Mouse (Mus musculus) stomach, embryonic 14.5 days (tissue): ENCODE results near the gene Tiam1. TPM values are rescaled to one million over a fixed set of nuclear protein-coding genes. Genes with fewer than 3 reads are reported as not detected.

ENCODE experiments used
- ATAC-seq: fragments of 200-750 bp; cut with Nextera tagmentation; 2 replicates; pipeline ENCODE4 v1.8.0; 2017; ENCODE audit warnings: low read depth, moderate TSS enrichment; ENCODE audit not compliant: insufficient number of reproducible peaks, insufficient read depth, low FRiP score
- H3K27ac ChIP-seq: fragments of 300-500 bp; sonication (generic); 2 replicates; pipeline ENCODE4 v1.5.1; 2014; ENCODE audit warnings: mild to moderate bottlenecking, low read length, moderate library complexity, mixed read lengths
- H3K27me3 ChIP-seq: fragments of 300-500 bp; sonication (generic); 2 replicates; pipeline ENCODE4 v1.6.1; 2014; ENCODE audit warnings: low read length, control low read depth, mixed read lengths; ENCODE audit not compliant: control insufficient read depth, insufficient read depth
- H3K36me3 ChIP-seq: fragments of 300-500 bp; sonication (generic); 2 replicates; pipeline ENCODE4 v1.6.1; 2014; ENCODE audit warnings: mild to moderate bottlenecking, control low read depth, low read length, moderate library complexity, mixed read lengths; ENCODE audit not compliant: control insufficient read depth, insufficient read depth
- H3K4me1 ChIP-seq: fragments of 300-500 bp; sonication (generic); 2 replicates; pipeline ENCODE4 v1.6.1; 2014; ENCODE audit warnings: low read length, control low read depth, mixed read lengths; ENCODE audit not compliant: control insufficient read depth, insufficient read depth
- H3K4me2 ChIP-seq: fragments of 300-500 bp; sonication (generic); replicated peaks from 2 replicates; pipeline ENCODE4 v1.6.1; 2014; ENCODE audit warnings: low read depth, low read length, control low read depth
- H3K4me3 ChIP-seq: fragments of 300-500 bp; sonication (generic); 2 replicates; pipeline ENCODE4 v1.5.1; 2014; ENCODE audit warnings: low read depth, low read length, control low read depth
- H3K9ac ChIP-seq: fragments of 300-500 bp; sonication (generic); replicated peaks from 2 replicates; pipeline ENCODE4 v1.6.1; 2014; ENCODE audit warnings: low read depth, mild to moderate bottlenecking, control low read depth, low read length, moderate library complexity, mixed read lengths
- H3K9me3 ChIP-seq: fragments of 300-500 bp; sonication (generic); 2 replicates; pipeline ENCODE4 v1.6.1; 2016; ENCODE audit warnings: low read depth, low read length, control low read depth; ENCODE audit not compliant: control insufficient read depth
- WGBS: fragments of 180-500 bp; shearing (Covaris S2); extraction: QIAGEN DNeasy Blood & Tissue Kit; methylation state at CpG from one replicate; pipeline ENCODE4 v1.1.7; 2014; 5-methylcytosine and 5-hydroxymethylcytosine counted together
- polyA plus RNA-seq: library from polyadenylated mRNA; unstranded; fragments of >200 nt; fragmentation: Nextera tagmentation; extraction: Ambion mirVana; gene quantifications from 2 replicates; pipeline ENCODE4 v1.2.1, GENCODE M21; 2014

Gene Tiam1
- polyA plus RNA-seq, 1 experiment from 2014 or later: 38.4 TPM

DNA sequence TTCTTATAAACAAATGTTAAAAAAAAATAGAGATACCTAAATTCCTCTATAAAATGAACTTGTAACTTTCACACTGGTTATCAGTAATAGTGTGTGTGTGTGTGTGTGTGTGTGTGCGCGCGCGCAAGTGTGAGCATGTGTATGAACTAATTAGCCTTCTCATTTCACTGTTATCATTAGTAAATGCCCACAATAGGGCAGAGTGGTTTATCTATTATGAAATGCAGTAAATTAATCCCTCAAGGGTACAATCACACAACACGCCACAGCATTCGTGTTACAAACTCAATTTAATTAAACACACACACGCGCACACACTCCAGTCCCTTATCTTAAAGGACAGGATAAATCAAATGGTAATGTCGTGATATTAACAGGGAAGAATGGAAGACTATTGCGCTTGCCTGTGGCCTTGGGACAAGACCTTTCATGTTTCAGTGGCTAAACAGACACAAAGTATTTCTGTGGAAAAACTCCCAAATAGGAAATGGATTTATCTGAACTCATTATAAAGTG is 107.9 kb downstream of the Tiam1 start:
- Histone ChIP-seq H3K4me1 (no peaks in the 10 kb centered on the region), H3K9me3 (no peaks in the 10 kb centered on the region), H3K4me3 (no peak overlapping the region), H3K9ac (no peak overlapping the region), H3K27ac (no peak overlapping the region), H3K27me3 (no peaks in the 10 kb centered on the region), H3K36me3 (no peaks in the 10 kb centered on the region), H3K4me2 (no peak overlapping the region)
- ATAC-seq: no peak
- 89% methylated on average over 10 of the region's 10 CpGs for WGBS

- H3K27me3 ChIP-seq: no peaks in the 10 kb centered on the region
- H3K4me1 ChIP-seq: no peaks in the 10 kb centered on the region
- H3K4me2 ChIP-seq: no peak overlapping the region
- no peak overlapping the region for H3K27ac ChIP-seq
- H3K9me3 ChIP-seq: no peaks in the 10 kb centered on the region
- H3K36me3 ChIP-seq: no peaks in the 10 kb centered on the region
- no peak for ATAC-seq
- 91% methylated on average over 14 of the region's 14 CpGs for WGBS
- H3K9ac ChIP-seq: no peak overlapping the region
- H3K4me3 ChIP-seq: no peak overlapping the region
Measured at GRCm38 (mm10) chr16:90030355-90030754, 113.2 kb downstream of the Tiam1 start.

DNA sequence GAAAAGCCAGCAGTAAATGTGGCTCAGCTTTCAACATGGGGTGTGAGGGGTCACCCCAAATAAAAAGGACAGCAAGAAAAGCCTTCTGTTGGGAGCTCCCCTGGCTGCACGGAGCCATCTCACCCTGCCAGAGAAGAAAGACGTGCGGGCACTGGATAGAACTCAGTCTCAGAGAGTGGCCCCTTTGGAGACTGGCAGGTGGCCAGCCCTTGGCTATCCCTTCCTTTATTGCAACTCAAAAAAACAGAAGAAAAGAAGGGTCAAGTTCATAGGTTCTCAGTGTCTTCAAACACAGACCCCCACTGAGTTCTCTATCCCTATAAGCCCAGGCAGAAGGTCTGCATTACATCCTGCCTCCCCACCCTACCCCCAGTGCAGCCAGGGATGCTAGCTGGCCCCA is 115.7 kb downstream of the Tiam1 start:
- Histone ChIP-seq H3K9ac (no peak overlapping the region), H3K36me3 (no peaks in the 10 kb centered on the region), H3K4me1 (0 out of 2 replicates have a peak, but pooled peaks cover 5% of the 10 kb centered on the region), H3K27ac (no peak overlapping the region), H3K27me3 (no peaks in the 10 kb centered on the region), H3K4me2 (no peak overlapping the region), H3K9me3 (no peaks in the 10 kb centered on the region), H3K4me3 (no peak overlapping the region)
- no peak for ATAC-seq
- WGBS: 94% methylated on average over 3 of the region's 3 CpGs

DNA sequence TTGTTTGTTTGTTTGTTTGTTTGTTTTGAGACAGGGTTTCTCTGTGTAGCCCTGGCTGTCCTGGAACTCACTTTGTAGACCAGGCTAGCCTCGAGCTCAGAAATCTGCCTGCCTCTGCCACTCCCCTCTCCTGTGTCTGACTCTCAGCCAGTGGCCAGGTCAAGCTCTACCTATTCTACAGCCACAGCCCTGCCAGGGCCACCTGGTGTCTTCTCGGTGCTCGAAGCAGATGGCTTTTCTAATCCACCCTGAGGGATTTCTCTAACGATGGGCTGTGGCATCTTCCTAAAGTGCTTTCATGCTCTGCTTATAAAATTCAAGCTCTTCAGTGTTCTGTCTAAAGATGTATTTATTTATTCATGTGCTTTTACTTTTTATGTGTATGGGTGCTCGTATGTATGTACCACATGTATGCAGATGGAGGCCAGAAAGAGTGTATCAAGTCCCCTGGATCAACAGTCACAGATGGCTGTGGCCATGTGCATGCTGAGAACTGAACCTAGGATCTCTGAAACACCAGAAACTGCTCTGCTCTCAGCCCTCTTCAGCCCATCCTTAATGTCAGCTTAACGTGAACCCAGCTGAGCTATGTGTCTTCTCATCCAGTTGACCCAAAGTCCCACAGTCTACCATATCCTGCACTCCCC is 117.9 kb downstream of the Tiam1 start:
- Histone ChIP-seq H3K9me3 (no peaks in the 10 kb centered on the region), H3K36me3 (no peaks in the 10 kb centered on the region), H3K4me3 (no peak overlapping the region), H3K27me3 (no peaks in the 10 kb centered on the region), H3K27ac (no peak overlapping the region), H3K4me2 (no peak overlapping the region), H3K9ac (no peak overlapping the region), H3K4me1 (0 out of 2 replicates have a peak, but pooled peaks cover 6% of the 10 kb centered on the region)
- ATAC-seq: no peak
- 88% methylated on average over 6 of the region's 6 CpGs for WGBS

DNA sequence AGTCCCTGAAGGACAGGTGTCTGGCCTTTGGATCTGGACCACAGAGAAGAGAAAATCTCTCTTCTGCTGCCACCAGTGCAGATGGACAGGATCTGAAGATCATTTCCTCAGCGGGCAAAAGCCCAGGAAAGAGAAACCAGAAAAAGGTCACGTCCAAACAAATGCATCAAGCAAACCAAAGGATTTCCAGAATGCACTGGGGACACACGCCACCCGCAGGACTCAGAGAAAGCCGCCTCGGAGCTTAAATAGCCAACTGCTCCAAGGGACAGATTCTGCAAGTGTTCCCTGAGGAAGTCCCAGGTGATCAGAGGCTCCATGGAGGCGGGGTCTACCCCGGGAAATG is 119.9 kb downstream of the Tiam1 start:
- WGBS: 91% methylated on average over 8 of the region's 8 CpGs
- Histone ChIP-seq H3K9me3 (no peaks in the 10 kb centered on the region), H3K4me3 (no peak overlapping the region), H3K27me3 (no peaks in the 10 kb centered on the region), H3K4me1 (0 out of 2 replicates have a peak, but pooled peaks cover 6% of the 10 kb centered on the region), H3K36me3 (no peaks in the 10 kb centered on the region), H3K9ac (no peak overlapping the region), H3K4me2 (no peak overlapping the region), H3K27ac (no peak overlapping the region)
- ATAC-seq: no peak

- ATAC-seq: no peak
- H3K27ac ChIP-seq: no peak overlapping the region
- H3K4me1 ChIP-seq: 0 out of 2 replicates have a peak, but pooled peaks cover 6% of the 10 kb centered on the region
- WGBS: 74% methylated on average over 18 of the region's 18 CpGs
- H3K27me3 ChIP-seq: no peaks in the 10 kb centered on the region
- H3K9me3 ChIP-seq: no peaks in the 10 kb centered on the region
- H3K36me3 ChIP-seq: no peaks in the 10 kb centered on the region
- no peak overlapping the region for H3K4me3 ChIP-seq
- no peak overlapping the region for H3K4me2 ChIP-seq
- no peak overlapping the region for H3K9ac ChIP-seq
Measured at GRCm38 (mm10) chr16:90022932-90023664, 120.5 kb downstream of the Tiam1 start.

DNA sequence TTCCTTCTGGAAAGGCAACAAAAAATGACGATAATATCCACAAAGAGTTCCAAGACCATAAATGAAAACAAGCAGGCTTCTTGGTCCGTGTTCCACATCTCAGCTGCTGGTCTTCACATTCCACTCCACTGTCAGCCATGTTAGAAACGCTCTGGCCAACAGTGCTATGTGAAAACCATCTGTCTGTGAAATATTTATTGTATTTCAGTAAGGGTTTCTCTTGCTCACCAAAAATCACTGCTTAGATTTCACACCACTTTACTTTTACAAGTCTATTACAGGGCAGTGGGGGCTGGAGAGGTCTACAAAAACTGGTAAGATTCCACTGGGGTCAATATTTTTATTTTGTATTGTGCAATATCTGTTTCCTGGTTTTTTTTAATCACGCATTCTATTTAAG is 127.5 kb downstream of the Tiam1 start:
- ATAC-seq: no peak

GRCm38 (mm10) chr16:90014596-90014995 is 129.0 kb downstream of the Tiam1 start:
- 65% methylated on average over 9 of the region's 9 CpGs for WGBS
- H3K4me1 ChIP-seq: peaks cover 14% of the 10 kb centered on the region

More for the DNA sequence above, 127.5 kb downstream of the Tiam1 start:
- Histone ChIP-seq H3K9ac (no peak overlapping the region), H3K4me2 (no peak overlapping the region), H3K36me3 (no peaks in the 10 kb centered on the region), H3K4me1 (peaks cover 14% of the 10 kb centered on the region), H3K27me3 (no peaks in the 10 kb centered on the region), H3K27ac (no peak overlapping the region), H3K4me3 (no peak overlapping the region), H3K9me3 (no peaks in the 10 kb centered on the region)
- 35% methylated on average over 4 of the region's 4 CpGs for WGBS

More at GRCm38 (mm10) chr16:90014596-90014995, 129.0 kb downstream of the Tiam1 start:
- no peak for ATAC-seq
- H3K9ac ChIP-seq: no peak overlapping the region
- H3K27ac ChIP-seq: no peak overlapping the region
- H3K4me2 ChIP-seq: no peak overlapping the region
- H3K4me3 ChIP-seq: no peak overlapping the region
- no peaks in the 10 kb centered on the region for H3K9me3 ChIP-seq
- no peaks in the 10 kb centered on the region for H3K36me3 ChIP-seq
- H3K27me3 ChIP-seq: no peaks in the 10 kb centered on the region
